Mouse (Mus musculus) megakaryocyte, adult 5-6 weeks (primary cell): ENCODE measurements around the gene Plekha6. TPM values are rescaled to one million over a fixed set of nuclear protein-coding genes. Genes with fewer than 3 reads are reported as not detected.
A peak's percentile ranks its signal among the peaks of the same experiment; 100 is the strongest.

Experiments used
- ATAC-seq: 2 replicates; pipeline ENCODE4 v1.8.0; 2016; ENCODE audit warnings: mild to moderate bottlenecking, inconsistent platforms; ENCODE audit not compliant: poor library complexity, severe bottlenecking
- total RNA-seq, 2 experiments: library from RNA; stranded (forward) in 1 of 2; stranded (reverse) in 1 of 2; fragments of 153-499, 151-499 nt in 1 of 2; fragments of 221-1000, 200-1000 nt in 1 of 2; gene quantifications; 2 replicates each; pipeline versions ENCODE4 v1.2.3 to v1.2.4; 2015 to 2017

Gene Plekha6
- total RNA-seq, 2 experiments from 2014 or later: 0.11 to 0.15 TPM

DNA sequence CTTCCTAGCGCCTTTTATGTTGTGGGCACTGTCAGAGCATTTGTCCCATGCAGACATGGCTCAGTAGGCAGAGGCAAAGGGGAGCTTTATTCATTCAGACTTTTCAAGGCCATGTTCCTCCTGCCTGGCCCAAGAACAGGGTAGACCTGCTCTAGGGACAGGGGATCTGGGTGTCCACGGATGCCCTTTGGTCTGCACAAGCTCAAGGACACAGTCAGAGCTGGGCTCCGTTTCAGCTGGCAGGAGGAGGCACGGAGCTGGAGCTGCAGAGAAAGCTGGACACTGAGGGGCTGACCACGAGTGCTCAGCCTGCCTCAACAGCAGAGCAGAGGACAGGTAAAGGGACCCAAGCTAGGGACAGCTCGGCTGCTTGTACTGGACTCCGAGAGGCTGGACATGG lies 46.8 kb downstream of the Plekha6 start:
- ATAC-seq: no peak

GRCm38 (mm10) chr1:133212273-133212672 lies 48.3 kb downstream of the Plekha6 start:
- ATAC-seq: no peak

DNA sequence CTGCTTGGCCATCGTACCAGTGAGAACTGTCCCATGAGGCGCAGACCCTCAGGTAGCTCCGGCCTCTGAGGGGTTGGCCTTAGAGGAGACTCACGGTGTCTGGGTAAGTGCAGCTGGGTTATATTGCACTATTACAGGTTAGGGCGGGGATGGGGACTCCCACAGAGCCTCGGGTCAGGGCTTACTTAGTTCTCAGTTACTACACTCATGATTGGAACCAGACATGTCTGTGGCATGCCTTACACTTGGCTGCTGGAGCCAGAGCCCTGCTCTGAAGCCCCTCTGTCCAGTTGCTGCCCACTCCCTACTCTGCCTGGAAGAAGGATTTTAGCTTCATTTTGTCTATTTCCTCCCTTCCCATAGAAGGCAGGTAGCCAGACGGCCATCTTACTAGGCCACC lies 49.1 kb downstream of the Plekha6 start:
- no peak for ATAC-seq

GRCm38 (mm10) chr1:133213901-133214300 lies 49.9 kb downstream of the Plekha6 start:
- no peak for ATAC-seq

DNA sequence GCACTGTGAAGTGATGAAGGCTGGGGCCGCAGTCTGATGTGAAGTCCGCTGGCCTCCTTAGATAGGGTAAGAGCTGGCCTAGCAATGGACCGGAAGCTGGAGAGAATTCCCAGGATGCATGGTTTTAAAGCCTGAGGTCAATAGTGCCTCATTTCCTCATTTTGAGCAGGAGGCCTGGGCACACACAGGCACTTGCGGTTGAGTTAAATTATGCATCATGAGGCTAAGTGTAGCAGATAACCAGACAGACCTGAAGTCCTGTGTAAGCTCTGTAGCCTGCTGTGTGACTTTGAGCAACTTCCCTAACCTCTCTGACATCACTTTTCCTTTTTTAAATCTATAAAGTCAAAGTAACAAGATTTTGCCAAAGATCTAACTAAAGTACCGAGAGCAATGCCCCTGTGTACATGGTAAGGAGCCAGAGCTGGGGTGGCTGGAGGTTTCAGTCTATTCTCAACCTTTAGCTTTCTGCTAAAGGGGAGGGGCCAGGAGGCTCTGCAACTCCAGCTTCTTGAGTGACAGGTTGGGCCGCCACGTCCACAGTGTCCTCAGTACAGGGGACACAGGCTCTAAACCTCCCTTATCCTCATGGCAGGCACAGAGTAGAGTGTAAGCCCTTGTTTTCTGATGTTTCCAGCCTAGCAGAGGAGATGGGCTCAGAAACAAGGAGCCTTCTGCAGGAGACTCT lies 50.8 kb downstream of the Plekha6 start:
- ATAC-seq: peak; percentile 54

DNA sequence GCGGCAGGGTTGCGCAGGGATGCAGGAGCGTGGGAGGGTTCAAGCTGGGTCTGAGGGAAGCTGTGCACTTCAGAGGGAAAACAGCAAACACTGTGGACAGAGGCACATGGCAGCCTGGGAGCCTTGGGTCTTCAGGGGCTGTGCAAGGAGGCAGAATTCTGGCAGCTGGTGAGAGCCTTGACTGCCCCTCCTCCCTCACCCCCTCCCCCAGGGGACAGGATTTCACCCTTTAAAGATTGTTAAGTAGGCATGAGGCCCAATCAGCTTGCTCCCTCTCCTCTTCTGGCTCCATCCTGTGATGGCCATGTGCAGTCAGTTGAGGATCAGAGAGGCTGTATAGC lies 51.3 kb downstream of the Plekha6 start:
- no peak for ATAC-seq

GRCm38 (mm10) chr1:133215753-133216152 lies 51.7 kb downstream of the Plekha6 start:
- ATAC-seq: no peak

GRCm38 (mm10) chr1:133217031-133217430 lies 53.0 kb downstream of the Plekha6 start:
- ATAC-seq: no peak

DNA sequence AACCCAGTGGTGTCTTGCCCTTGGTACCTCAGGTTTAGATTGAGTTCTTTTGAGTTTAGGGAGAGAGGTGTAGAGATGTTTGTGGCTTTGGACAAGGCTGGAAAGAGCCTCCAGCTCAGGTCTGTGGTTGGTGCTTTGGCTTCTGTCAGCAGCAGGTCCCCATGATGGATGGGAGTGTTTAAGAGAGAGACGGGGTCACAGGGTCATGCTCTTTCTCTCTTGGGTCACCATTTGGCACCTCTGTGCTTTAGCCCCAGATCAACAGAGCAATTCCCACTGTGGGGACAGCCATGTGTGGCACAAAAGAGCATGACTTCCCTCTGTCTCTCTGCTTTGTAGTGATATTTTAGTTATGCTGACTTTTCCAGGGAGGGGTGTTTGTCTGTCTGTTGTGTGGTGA lies 55.1 kb downstream of the Plekha6 start:
- ATAC-seq: no peak

DNA sequence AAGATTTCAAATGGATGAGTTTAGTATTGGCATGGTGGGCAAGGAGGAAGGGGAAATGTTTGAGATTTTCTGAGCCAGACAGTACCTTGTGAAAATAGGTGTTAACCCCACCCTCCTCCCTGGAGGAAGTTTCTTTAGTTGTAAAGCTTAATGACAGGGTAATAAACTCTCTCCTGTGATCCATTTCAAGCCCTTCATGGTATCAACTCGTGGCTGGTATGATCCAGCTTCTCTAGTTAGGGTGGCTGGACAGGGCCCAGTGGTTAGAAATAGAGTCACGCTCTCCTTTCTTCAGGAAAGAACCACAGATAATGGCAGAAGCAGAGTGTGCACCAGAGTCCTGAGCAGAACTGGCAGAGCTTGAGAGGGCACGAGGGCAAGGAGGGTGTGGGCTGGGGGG lies 57.4 kb downstream of the Plekha6 start:
- ATAC-seq: no peak

GRCm38 (mm10) chr1:133222445-133222995 lies 58.5 kb downstream of the Plekha6 start:
- no peak for ATAC-seq

- ATAC-seq: no peak
These were observed 60.7 kb downstream of the Plekha6 start for GRCm38 (mm10) chr1:133224674-133225073.

DNA sequence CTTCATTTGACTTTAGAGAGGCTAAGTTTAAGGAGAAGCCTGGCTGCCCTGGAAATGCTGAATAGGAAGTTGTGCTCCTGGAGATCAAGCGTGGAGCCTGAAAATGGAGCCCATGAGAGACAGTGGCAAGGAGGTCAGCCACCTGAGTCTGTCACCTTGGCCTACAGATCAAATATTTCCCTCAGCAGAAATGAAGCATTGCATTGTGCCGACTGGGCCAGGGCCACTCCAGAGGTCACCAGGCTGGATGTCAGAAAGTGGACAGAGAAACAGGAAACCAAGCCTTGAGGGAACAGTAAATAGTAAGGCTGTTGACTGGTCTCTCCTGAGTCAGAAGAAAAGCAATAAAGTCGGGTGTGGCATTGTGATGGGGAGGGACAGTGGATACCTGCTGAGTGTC lies 61.1 kb downstream of the Plekha6 start:
- ATAC-seq: no peak

DNA sequence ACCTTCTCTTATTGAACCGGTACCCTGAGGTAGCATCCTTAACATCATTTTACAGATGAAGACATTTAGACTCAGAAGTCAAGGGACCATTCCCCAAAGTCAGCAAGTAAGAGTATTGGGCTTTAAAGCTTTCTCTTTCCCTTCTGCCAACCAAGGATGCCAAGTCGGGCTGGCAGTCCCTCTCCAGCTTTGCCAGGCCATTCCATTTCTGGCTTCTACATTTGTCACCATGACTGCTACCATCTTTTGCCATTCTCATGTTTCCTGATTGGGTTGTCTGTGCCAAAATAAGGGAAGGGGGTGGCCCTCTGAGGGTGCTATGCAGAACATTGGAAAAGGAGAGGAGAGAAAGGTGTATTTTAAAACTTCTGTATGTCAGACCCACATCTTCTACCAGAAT lies 61.6 kb downstream of the Plekha6 start:
- ATAC-seq: no peak

DNA sequence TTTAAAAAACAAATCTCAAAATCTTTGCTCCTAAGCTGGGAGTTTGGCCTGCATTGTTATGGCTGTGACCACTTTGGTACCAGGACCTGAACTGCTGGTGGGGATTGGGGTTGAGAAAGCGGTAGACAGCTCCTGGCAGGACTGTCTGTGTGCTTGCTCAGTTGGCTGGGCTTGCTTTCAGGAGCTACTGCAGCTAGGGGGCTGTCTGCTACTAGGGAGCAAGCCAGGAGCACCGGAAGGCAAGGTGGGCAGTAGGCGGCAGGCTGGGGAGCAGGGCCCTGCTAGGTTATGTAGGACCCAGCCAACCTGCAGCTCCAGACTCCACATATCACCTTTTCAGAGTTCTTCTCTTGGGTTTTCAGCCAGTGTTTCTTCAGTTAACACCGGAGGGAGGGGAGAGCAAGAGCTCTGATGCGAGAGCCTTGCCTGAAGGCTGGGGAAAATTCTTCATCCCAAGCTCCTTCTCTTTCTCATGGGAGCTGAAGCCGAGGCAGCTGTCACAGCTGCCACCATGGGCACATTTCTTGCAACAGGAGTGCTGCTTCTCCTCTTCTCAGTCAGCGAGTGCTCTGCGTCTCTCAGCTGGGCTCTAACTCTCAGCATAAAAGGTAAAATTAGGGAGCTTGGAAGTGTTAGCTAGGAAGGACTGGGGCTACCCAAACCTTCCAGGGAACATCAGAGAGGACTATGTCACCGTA lies 62.1 kb downstream of the Plekha6 start:
- no peak for ATAC-seq

- no peak for ATAC-seq
These were observed 62.9 kb downstream of the Plekha6 start for GRCm38 (mm10) chr1:133226928-133227327.

- ATAC-seq: no peak
These were observed 63.4 kb downstream of the Plekha6 start for GRCm38 (mm10) chr1:133227378-133227777.

GRCm38 (mm10) chr1:133228809-133229487 lies 64.9 kb downstream of the Plekha6 start:
- peak; percentile 21; the same call in 1 of the 2 replicates for ATAC-seq

DNA sequence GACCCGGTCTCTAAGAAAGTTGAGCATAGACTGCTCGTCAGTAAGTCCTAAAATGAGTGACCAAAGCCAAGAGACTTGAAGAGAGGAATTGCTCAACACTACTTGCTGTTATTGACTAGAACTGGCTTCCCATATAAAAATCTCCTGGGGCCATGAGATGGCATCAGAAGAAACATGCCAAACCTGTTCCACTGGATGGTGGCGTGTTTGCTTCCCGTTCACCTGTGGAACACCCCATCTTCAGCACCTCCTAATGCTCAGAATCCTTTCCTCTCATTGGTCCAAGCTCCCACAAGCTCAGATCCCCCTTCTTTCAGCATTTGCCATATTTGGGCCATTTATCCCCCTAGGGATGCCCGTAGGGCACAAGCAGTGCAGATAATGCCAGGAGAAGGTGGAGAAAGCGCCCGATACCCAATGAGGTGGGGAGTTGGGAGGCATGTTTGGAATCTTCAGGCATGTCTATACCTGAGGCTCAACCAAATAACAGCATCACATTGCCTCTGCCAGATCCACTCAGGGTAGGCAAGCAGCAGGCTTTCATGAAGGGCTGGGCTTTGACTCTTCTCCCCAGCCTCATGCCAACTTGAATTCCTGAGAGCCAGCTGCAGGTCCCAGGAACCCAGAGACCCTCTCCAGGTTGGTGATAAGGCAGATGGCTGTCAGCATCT lies 67.6 kb downstream of the Plekha6 start:
- no peak for ATAC-seq

DNA sequence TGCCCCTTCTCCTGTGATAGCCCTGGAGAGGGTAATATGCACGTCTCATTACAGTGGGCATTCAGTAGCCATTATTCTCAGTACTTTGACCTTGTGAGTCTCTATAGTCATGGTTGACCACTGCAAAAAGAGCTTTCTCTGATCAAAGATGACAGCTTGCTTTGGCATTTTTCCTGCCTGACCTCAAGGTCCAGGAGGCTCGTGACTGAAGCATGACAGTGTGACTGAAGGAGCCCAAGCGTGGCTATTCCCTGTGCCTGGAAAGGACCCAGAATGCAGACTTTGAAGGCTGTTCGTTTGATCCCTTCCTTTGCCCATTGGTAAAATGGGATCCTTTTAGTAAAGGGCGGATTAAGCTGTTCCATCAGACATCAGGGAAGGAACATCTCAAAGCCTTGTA lies 71.9 kb downstream of the Plekha6 start:
- no peak for ATAC-seq
